Mouse (Mus musculus) heart, embryonic 14.5 days (tissue): Measurements from ENCODE around the gene Mxi1. TPM values are rescaled to one million over a fixed set of nuclear protein-coding genes. Genes with fewer than 3 reads are reported as not detected.

Source experiments
- ATAC-seq: fragments of 200-750 bp; cut with Nextera tagmentation; 2 replicates; pipeline ENCODE4 v1.8.0; 2017; ENCODE audit warnings: low read depth, moderate TSS enrichment; ENCODE audit not compliant: insufficient number of reproducible peaks, insufficient read depth, low FRiP score
- H3K27ac ChIP-seq, 2 experiments: fragments of 200-500 bp in 1 of 2; fragments of 300-500 bp in 1 of 2; sonication (generic) in 1 of 2; replicated peaks in 1 of 2; 2 replicates each; pipeline ENCODE4 v1.5.1; 2012 to 2014; ENCODE audit warnings: low read depth in 2 of 2, low read length in 2 of 2, control low read depth in 1 of 2, mild to moderate bottlenecking in 1 of 2, mixed read lengths in 1 of 2; ENCODE audit not compliant: control insufficient read depth in 1 of 2, insufficient read depth in 1 of 2
- H3K27me3 ChIP-seq: fragments of 300-500 bp; sonication (generic); 2 replicates; pipeline ENCODE4 v1.6.1; 2014; ENCODE audit warnings: mild to moderate bottlenecking, low read length, control low read depth; ENCODE audit not compliant: control insufficient read depth, insufficient read depth
- H3K36me3 ChIP-seq: fragments of 300-500 bp; sonication (generic); 2 replicates; pipeline ENCODE4 v1.6.1; 2014; ENCODE audit warnings: mild to moderate bottlenecking, control low read depth, low read length, mixed read lengths; ENCODE audit not compliant: control insufficient read depth, insufficient read depth
- H3K4me1 ChIP-seq, 2 experiments: fragments of 200-500 bp in 1 of 2; fragments of 300-500 bp in 1 of 2; sonication (generic) in 1 of 2; 2 replicates each; pipeline ENCODE4 v1.6.1; 2012 to 2014; ENCODE audit warnings: low read length in 2 of 2, control low read depth in 1 of 2, mixed read lengths in 1 of 2; ENCODE audit not compliant: control insufficient read depth in 2 of 2, insufficient read depth in 2 of 2
- H3K4me2 ChIP-seq: fragments of 300-500 bp; sonication (generic); 2 replicates; pipeline ENCODE4 v1.6.1; 2014; ENCODE audit warnings: mild to moderate bottlenecking, low read length
- H3K4me3 ChIP-seq, 2 experiments: fragments of 200-500 bp in 1 of 2; fragments of 300-500 bp in 1 of 2; sonication (generic) in 1 of 2; 2 replicates each; pipeline ENCODE4 v1.5.1; 2012 to 2014; ENCODE audit warnings: low read length in 2 of 2, mild to moderate bottlenecking in 2 of 2, control low read depth in 1 of 2, low read depth in 1 of 2, moderate library complexity in 1 of 2; ENCODE audit not compliant: control insufficient read depth in 1 of 2, insufficient read depth in 1 of 2
- H3K9ac ChIP-seq: fragments of 300-500 bp; sonication (generic); 2 replicates; pipeline ENCODE4 v1.6.1; 2014; ENCODE audit warnings: mild to moderate bottlenecking, low read length
- H3K9me3 ChIP-seq: fragments of 300-500 bp; sonication (generic); 2 replicates; pipeline ENCODE4 v1.6.1; 2016; ENCODE audit warnings: low read length, control low read depth; ENCODE audit not compliant: control insufficient read depth
- WGBS: fragments of 180-500 bp; shearing (Covaris S2); extraction: QIAGEN DNeasy Blood & Tissue Kit; methylation state at CpG from one replicate; pipeline ENCODE4 v1.1.7; 2014; 5-methylcytosine and 5-hydroxymethylcytosine counted together
- polyA plus RNA-seq: library from polyadenylated mRNA; unstranded; fragments of >200 nt; fragmentation: Nextera tagmentation; extraction: Ambion mirVana; gene quantifications from 2 replicates; pipeline ENCODE4 v1.2.1, GENCODE M21; 2014

The Mxi1 gene
- 46.0 and 49.7 TPM in 2 replicates for polyA plus RNA-seq

- no peaks in the 10 kb centered on the region for H3K27me3 ChIP-seq
- H3K27ac ChIP-seq: peak within 1 kb of the TSS; percentile 98 to 99
- ATAC-seq: peak; percentile 64
- no peaks in the 10 kb centered on the region for H3K9me3 ChIP-seq
- WGBS: 0% methylated on average over 38 of the region's 38 CpGs
- H3K4me1 ChIP-seq: peaks cover 7 to 10% of the 10 kb centered on the region in 2 experiments
- H3K4me3 ChIP-seq: peak within 1 kb of the TSS; percentile 70 to 84
- peak within 1 kb of the TSS; percentile 98 for H3K9ac ChIP-seq
- peak within 1 kb of the TSS; percentile 94 for H3K4me2 ChIP-seq
- H3K36me3 ChIP-seq: no peaks in the 10 kb centered on the region
Measured at GRCm38 (mm10) chr19:53310348-53310747, at the start of gene Mxi1. Gene Mxi1 (plus strand): TSS chr19:53310518.

GRCm38 (mm10) chr19:53260828-53261227 is 49.5 kb upstream of the Mxi1 start:
- Histone ChIP-seq H3K27me3 (no peaks in the 10 kb centered on the region), H3K4me1 (peaks cover 31 to 37% of the 10 kb centered on the region in 2 experiments), H3K4me2 (no peak overlapping the region), H3K4me3 (no peak overlapping the region), H3K27ac (no peak overlapping the region), H3K36me3 (no peaks in the 10 kb centered on the region), H3K9ac (no peak overlapping the region), H3K9me3 (peaks cover 6% of the 10 kb centered on the region; the same call in 1 of the 2 replicates)
- 90% methylated on average over 4 of the region's 4 CpGs for WGBS
- ATAC-seq: no peak

- Histone ChIP-seq H3K27ac (no peak overlapping the region), H3K9ac (no peak overlapping the region), H3K27me3 (no peaks in the 10 kb centered on the region), H3K36me3 (no peaks in the 10 kb centered on the region), H3K9me3 (no peaks in the 10 kb centered on the region), H3K4me2 (no peak overlapping the region), H3K4me1 (peaks cover 24 to 27% of the 10 kb centered on the region in 2 experiments), H3K4me3 (no peak overlapping the region)
- ATAC-seq: no peak
- WGBS: 75% methylated on average over 7 of the region's 7 CpGs
Measured at GRCm38 (mm10) chr19:53262061-53262460, 48.3 kb upstream of the Mxi1 start.

GRCm38 (mm10) chr19:53263859-53264733 is 46.2 kb upstream of the Mxi1 start:
- no peaks in the 10 kb centered on the region for H3K9me3 ChIP-seq
- ATAC-seq: no peak
- no peak overlapping the region for H3K4me3 ChIP-seq
- no peaks in the 10 kb centered on the region for H3K27me3 ChIP-seq
- no peak overlapping the region for H3K9ac ChIP-seq
- WGBS: 34% methylated on average over 22 of the region's 23 CpGs
- H3K4me2 ChIP-seq: no peak overlapping the region
- H3K27ac ChIP-seq: no peak overlapping the region
- H3K4me1 ChIP-seq: peaks cover 12% of the 10 kb centered on the region in 2 experiments
- no peaks in the 10 kb centered on the region for H3K36me3 ChIP-seq

GRCm38 (mm10) chr19:53264821-53265727 is 45.2 kb upstream of the Mxi1 start:
- peaks cover 10 to 12% of the 10 kb centered on the region in 2 experiments for H3K4me1 ChIP-seq
- H3K9me3 ChIP-seq: no peaks in the 10 kb centered on the region
- no peak overlapping the region for H3K27ac ChIP-seq
- H3K36me3 ChIP-seq: no peaks in the 10 kb centered on the region
- WGBS: 55% methylated on average over 12 of the region's 12 CpGs
- H3K27me3 ChIP-seq: no peaks in the 10 kb centered on the region
- ATAC-seq: no peak
- H3K4me2 ChIP-seq: no peak overlapping the region
- no peak overlapping the region for H3K4me3 ChIP-seq
- H3K9ac ChIP-seq: no peak overlapping the region

GRCm38 (mm10) chr19:53267305-53267704 is 43.0 kb upstream of the Mxi1 start:
- Histone ChIP-seq H3K27ac (no peak overlapping the region), H3K36me3 (no peaks in the 10 kb centered on the region), H3K4me2 (no peak overlapping the region), H3K9me3 (no peaks in the 10 kb centered on the region), H3K4me1 (peaks cover 10 to 12% of the 10 kb centered on the region in 2 experiments), H3K9ac (no peak overlapping the region), H3K27me3 (no peaks in the 10 kb centered on the region), H3K4me3 (no peak overlapping the region)
- no peak for ATAC-seq
- 84% methylated on average over 9 of the region's 9 CpGs for whole genome bisulfite sequencing

GRCm38 (mm10) chr19:53273055-53273722 is 37.1 kb upstream of the Mxi1 start:
- Histone ChIP-seq H3K27ac (no peak overlapping the region), H3K36me3 (no peaks in the 10 kb centered on the region), H3K4me3 (no peak overlapping the region), H3K4me1 (peaks cover 14 to 17% of the 10 kb centered on the region in 2 experiments; a peak in 3 of 4 replicates), H3K27me3 (no peaks in the 10 kb centered on the region), H3K9ac (no peak overlapping the region), H3K4me2 (no peak overlapping the region), H3K9me3 (no peaks in the 10 kb centered on the region)
- no peak for ATAC-seq
- WGBS: 81% methylated on average over 17 of the region's 17 CpGs
